Mouse (Mus musculus) liver, embryonic 14.5 days (tissue): ENCODE results near the gene Plscr3. TPM values are rescaled to one million over a fixed set of nuclear protein-coding genes. Genes with fewer than 3 reads are reported as not detected.

Source experiments
- ATAC-seq: fragments of 200-750 bp; cut with Nextera tagmentation; 2 replicates; pipeline ENCODE4 v1.8.0; 2017; ENCODE audit warnings: moderate number of reproducible peaks, mild to moderate bottlenecking, moderate library complexity; ENCODE audit not compliant: insufficient read depth
- DNase-seq, 3 experiments: peaks; one replicate each; pipeline ENCODE4 v3.0.0-alpha.2; 2012 to 2013; ENCODE audit warnings: low read depth in 3 of 3, low spot score in 3 of 3
- H3K27ac ChIP-seq: fragments of 300-500 bp; sonication (generic); 2 replicates; pipeline ENCODE4 v1.5.1; 2014; ENCODE audit warnings: moderate library complexity, mild to moderate bottlenecking, control low read depth, inconsistent platforms
- H3K27me3 ChIP-seq: fragments of 300-500 bp; sonication (generic); 2 replicates; pipeline ENCODE4 v1.6.1; 2014; ENCODE audit warnings: mild to moderate bottlenecking, low read length, moderate library complexity; ENCODE audit not compliant: control insufficient read depth, insufficient read depth
- H3K36me3 ChIP-seq: fragments of 300-500 bp; sonication (generic); replicated peaks from 2 replicates; pipeline ENCODE4 v1.6.1; 2014; ENCODE audit warnings: low read depth; ENCODE audit not compliant: control insufficient read depth, insufficient read depth
- H3K4me1 ChIP-seq, 2 experiments: fragments of 200-500 bp in 1 of 2; fragments of 300-500 bp in 1 of 2; sonication (generic) in 1 of 2; replicated peaks; 2 replicates each; pipeline ENCODE4 v1.6.1; 2012 to 2014; ENCODE audit warnings: antibody characterized with exemption in 1 of 2, inconsistent platforms in 1 of 2, low read length in 1 of 2; ENCODE audit not compliant: control insufficient read depth in 2 of 2, insufficient read depth in 2 of 2
- H3K4me2 ChIP-seq: fragments of 300-500 bp; sonication (generic); 2 replicates; pipeline ENCODE4 v1.6.1; 2014; ENCODE audit warnings: low read depth, mild to moderate bottlenecking, control low read depth, moderate library complexity
- H3K4me3 ChIP-seq, 2 experiments: fragments of 200-500 bp in 1 of 2; fragments of 300-500 bp in 1 of 2; sonication (generic) in 1 of 2; 2 replicates each; pipeline ENCODE4 v1.5.1; 2012 to 2014; ENCODE audit warnings: low read depth in 2 of 2, low read length in 2 of 2, mild to moderate bottlenecking in 2 of 2, control low read depth in 1 of 2, inconsistent platforms in 1 of 2, moderate library complexity in 1 of 2; ENCODE audit not compliant: insufficient read depth in 1 of 2
- H3K9ac ChIP-seq: fragments of 300-500 bp; sonication (generic); replicated peaks from 2 replicates; pipeline ENCODE4 v1.6.1; 2014; ENCODE audit warnings: mild to moderate bottlenecking, control low read depth, moderate library complexity
- H3K9me3 ChIP-seq: fragments of 300-500 bp; sonication (generic); 2 replicates; pipeline ENCODE4 v1.6.1; 2016; ENCODE audit warnings: low read length, mixed read lengths; ENCODE audit not compliant: control insufficient read depth
- CTCF ChIP-seq: IDR thresholded peaks from 2 replicates; pipeline ENCODE4 v1.5.1; 2016; ENCODE audit warnings: antibody characterized with exemption, low read depth, control low read depth
- EP300 ChIP-seq: IDR thresholded peaks from 2 replicates; pipeline ENCODE4 v1.6.1; 2016; ENCODE audit warnings: antibody characterized with exemption, low read depth
- WGBS: fragments of 180-500 bp; shearing (Covaris S2); extraction: QIAGEN DNeasy Blood & Tissue Kit; methylation state at CpG from one replicate; pipeline ENCODE4 v1.1.7; 2014; ENCODE audit not compliant: insufficient replicate concordance; 5-methylcytosine and 5-hydroxymethylcytosine counted together
- polyA plus RNA-seq, 2 experiments: library from polyadenylated mRNA; depleted of rRNA in 1 of 2; stranded (reverse) in 1 of 2; unstranded in 1 of 2; fragments of >200 nt; fragmentation: Nextera tagmentation in 1 of 2; extraction: Ambion mirVana in 1 of 2; gene quantifications; 2 replicates each; pipeline versions ENCODE4 v1.2.1 to v1.2.3; 2012 to 2014

Gene Plscr3
- polyA plus RNA-seq, 2 experiments: 18.0 to 22.8 TPM

GRCm38 (mm10) chr11:69846738-69847688 is 837 bp downstream of the Plscr3 start:
- TF ChIP-seq EP300: no peak
- no peak for TF ChIP-seq CTCF
- Histone ChIP-seq H3K36me3 (peaks cover 17% of the 10 kb centered on the region), H3K4me2 (peak overlapping the region; percentile 96), H3K27ac (peak overlapping the region; percentile 92), H3K9me3 (no peaks in the 10 kb centered on the region), H3K4me3 (peak overlapping the region; percentile 78 to 94), H3K4me1 (peaks cover 34 to 46% of the 10 kb centered on the region in 2 experiments), H3K27me3 (no peaks in the 10 kb centered on the region), H3K9ac (peak overlapping the region; percentile 91)
- ATAC-seq (peak; percentile 64), DNase-seq (no peak)
- WGBS: 13% methylated on average over 37 of the region's 37 CpGs

GRCm38 (mm10) chr11:69848021-69848420 is 1.8 kb downstream of the Plscr3 start:
- peak overlapping the region; percentile 96 for H3K4me2 ChIP-seq
- DNase-seq (no peak), ATAC-seq (no peak)
- peaks cover 42 to 52% of the 10 kb centered on the region in 2 experiments for H3K4me1 ChIP-seq
- peaks cover 20% of the 10 kb centered on the region for H3K36me3 ChIP-seq
- 91% methylated on average over 6 of the region's 6 CpGs for WGBS
- no peak overlapping the region for H3K4me3 ChIP-seq
- H3K9me3 ChIP-seq: no peaks in the 10 kb centered on the region
- peak overlapping the region; percentile 12; the same call in 1 of the 2 replicates for H3K27ac ChIP-seq
- H3K27me3 ChIP-seq: no peaks in the 10 kb centered on the region
- no peak overlapping the region for H3K9ac ChIP-seq
- TF ChIP-seq CTCF: no peak
- no peak for TF ChIP-seq EP300

GRCm38 (mm10) chr11:69849128-69849527 is 3.0 kb downstream of the Plscr3 start:
- H3K27me3 ChIP-seq: no peaks in the 10 kb centered on the region
- no peak for TF ChIP-seq EP300
- no peak for TF ChIP-seq CTCF
- peaks cover 50 to 59% of the 10 kb centered on the region in 2 experiments for H3K4me1 ChIP-seq
- no peak overlapping the region for H3K4me3 ChIP-seq
- no peaks in the 10 kb centered on the region for H3K9me3 ChIP-seq
- no peak overlapping the region; the same call in 1 of the 2 replicates for H3K27ac ChIP-seq
- peaks cover 20% of the 10 kb centered on the region for H3K36me3 ChIP-seq
- ATAC-seq (no peak), DNase-seq (no peak)
- no peak overlapping the region for H3K9ac ChIP-seq
- H3K4me2 ChIP-seq: no peak overlapping the region
- WGBS: 73% methylated on average over 9 of the region's 9 CpGs

GRCm38 (mm10) chr11:69849884-69850283 is 3.7 kb downstream of the Plscr3 start:
- H3K9ac ChIP-seq: no peak overlapping the region
- 84% methylated on average over 15 of the region's 15 CpGs for WGBS
- peaks cover 20% of the 10 kb centered on the region for H3K36me3 ChIP-seq
- H3K4me3 ChIP-seq: no peak overlapping the region
- no peaks in the 10 kb centered on the region for H3K9me3 ChIP-seq
- ATAC-seq: no peak
- peaks cover 55 to 66% of the 10 kb centered on the region in 2 experiments for H3K4me1 ChIP-seq
- H3K27ac ChIP-seq: no peak overlapping the region
- no peak overlapping the region for H3K4me2 ChIP-seq
- no peak for DNase-seq
- H3K27me3 ChIP-seq: no peaks in the 10 kb centered on the region
- TF ChIP-seq EP300 (no peak), CTCF (no peak)

- Histone ChIP-seq H3K4me1 (peaks cover 57 to 68% of the 10 kb centered on the region in 2 experiments), H3K9me3 (no peaks in the 10 kb centered on the region), H3K27ac (peak overlapping the region; percentile 5), H3K9ac (no peak overlapping the region), H3K4me3 (no peak overlapping the region), H3K4me2 (no peak overlapping the region), H3K36me3 (peaks cover 20% of the 10 kb centered on the region), H3K27me3 (no peaks in the 10 kb centered on the region)
- TF ChIP-seq EP300 (no peak), CTCF (no peak)
- 49% methylated on average over 8 of the region's 8 CpGs for WGBS
- ATAC-seq: no peak
- DNase-seq: no peak
These were observed 4.6 kb downstream of the Plscr3 start for GRCm38 (mm10) chr11:69850754-69851153.
